Mouse (Mus musculus) left cerebral cortex, adult 18-20 months (tissue): ENCODE measurements around the gene Kcnq4. TPM values are rescaled to one million over a fixed set of nuclear protein-coding genes. Genes with fewer than 3 reads are reported as not detected.
A peak's percentile ranks its signal among the peaks of the same experiment; 100 is the strongest.

Experiments used
- DNase-seq, 2 experiments: peaks; one replicate each; pipeline ENCODE4 v3.0.0; 2021 to 2022; ENCODE audit warnings: low spot score in 2 of 2, mixed read lengths in 1 of 2
- total RNA-seq, 2 experiments: library from RNA; stranded (reverse); gene quantifications; 2 replicates each; pipeline ENCODE4 v1.2.3; 2021

The Kcnq4 gene
- total RNA-seq, 2 experiments from 2014 or later: 9.1 TPM

GRCm38 (mm10) chr4:120726174-120726573 is 22.2 kb downstream of the Kcnq4 start:
- DNase-seq: no peak

- DNase-seq: no peak
Measured at GRCm38 (mm10) chr4:120725516-120726090, 22.8 kb downstream of the Kcnq4 start.

- no peak for DNase-seq
Measured at GRCm38 (mm10) chr4:120721574-120721973, 26.8 kb downstream of the Kcnq4 start.

- no peak for DNase-seq
Measured at GRCm38 (mm10) chr4:120719152-120719551, 29.3 kb downstream of the Kcnq4 start.

GRCm38 (mm10) chr4:120717591-120717990 is 30.8 kb downstream of the Kcnq4 start:
- DNase-seq: peak; percentile 63 to 76

- no peak for DNase-seq
Measured at GRCm38 (mm10) chr4:120716765-120717164, 31.6 kb downstream of the Kcnq4 start.

- no peak for DNase-seq
Measured at GRCm38 (mm10) chr4:120716141-120716571, 32.3 kb downstream of the Kcnq4 start.

- DNase-seq: no peak
Measured at GRCm38 (mm10) chr4:120713856-120714497, 34.4 kb downstream of the Kcnq4 start.

- DNase-seq: no peak
Measured at GRCm38 (mm10) chr4:120713021-120713420, 35.4 kb downstream of the Kcnq4 start.

GRCm38 (mm10) chr4:120712236-120712635 is 36.2 kb downstream of the Kcnq4 start:
- DNase-seq: no peak

GRCm38 (mm10) chr4:120702511-120702910 is 45.9 kb downstream of the Kcnq4 start:
- no peak for DNase-seq

GRCm38 (mm10) chr4:120702056-120702455 is 46.4 kb downstream of the Kcnq4 start:
- peak; percentile 68 to 76 for DNase-seq

- DNase-seq: no peak
Measured at GRCm38 (mm10) chr4:120701180-120701579, 47.2 kb downstream of the Kcnq4 start.

GRCm38 (mm10) chr4:120697799-120698484 is 50.5 kb downstream of the Kcnq4 start:
- no peak for DNase-seq

- DNase-seq: no peak
Measured at GRCm38 (mm10) chr4:120697353-120697752, 51.1 kb downstream of the Kcnq4 start.

GRCm38 (mm10) chr4:120692717-120693116 is 55.7 kb downstream of the Kcnq4 start:
- DNase-seq: peak; percentile 57 to 73

- no peak for DNase-seq
Measured at GRCm38 (mm10) chr4:120689317-120689716, 59.1 kb downstream of the Kcnq4 start.

- no peak for DNase-seq
Measured at GRCm38 (mm10) chr4:120687282-120687681, 61.1 kb downstream of the Kcnq4 start.

- no peak for DNase-seq
Measured at GRCm38 (mm10) chr4:120683278-120683997, 65.0 kb downstream of the Kcnq4 start.

GRCm38 (mm10) chr4:120682168-120682567 is 66.2 kb downstream of the Kcnq4 start:
- peak; percentile 66 to 75 for DNase-seq

- no peak for DNase-seq
Measured at GRCm38 (mm10) chr4:120680953-120681352, 67.5 kb downstream of the Kcnq4 start.

GRCm38 (mm10) chr4:120675640-120676039 is 72.8 kb downstream of the Kcnq4 start:
- DNase-seq: no peak
